Mouse (Mus musculus): ENCODE results near the gene Mecom. TPM values are rescaled to one million over a fixed set of nuclear protein-coding genes. Genes with fewer than 3 reads are reported as not detected.

Mecom gene
- polyA plus RNA-seq, 1 experiment from 2014 or later: 217 TPM

DNA sequence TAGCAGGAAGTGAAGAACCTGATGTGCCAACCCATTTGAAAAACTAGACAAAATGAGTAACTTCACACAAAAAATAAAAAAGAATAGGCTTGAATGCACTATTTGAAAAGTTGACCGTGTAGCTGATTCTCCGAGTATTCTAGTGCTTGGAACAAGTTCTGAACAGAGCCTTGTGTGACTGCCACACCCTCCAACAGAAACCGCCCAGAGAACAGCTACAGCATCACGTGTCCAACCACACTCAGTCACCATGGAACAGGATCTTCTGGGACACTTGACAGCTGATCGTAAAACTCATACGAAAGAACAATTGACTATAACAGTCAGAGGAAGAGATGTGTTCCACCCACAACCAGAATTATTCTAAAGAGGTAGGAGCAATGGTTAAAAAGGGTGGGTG is 215.5 kb downstream of the Mecom start:
- Histone ChIP-seq H3K9me3 (replicated peaks) (no peaks in the 10 kb centered on the region), H3K27ac (no peak overlapping the region), H3K36me3 (no peaks in the 10 kb centered on the region), H3K27me3 (ENCODE audit: low read depth, poor library complexity, severe bottlenecking) (no peaks in the 10 kb centered on the region), H3K4me1 (peaks cover 8% of the 10 kb centered on the region; the same call in 1 of the 2 replicates), H3K4me3 (no peak overlapping the region)
- WGBS: 91% methylated on average over 6 of the region's 6 CpGs
- DNase-seq (ENCODE audit: low spot score): no peak

DNA sequence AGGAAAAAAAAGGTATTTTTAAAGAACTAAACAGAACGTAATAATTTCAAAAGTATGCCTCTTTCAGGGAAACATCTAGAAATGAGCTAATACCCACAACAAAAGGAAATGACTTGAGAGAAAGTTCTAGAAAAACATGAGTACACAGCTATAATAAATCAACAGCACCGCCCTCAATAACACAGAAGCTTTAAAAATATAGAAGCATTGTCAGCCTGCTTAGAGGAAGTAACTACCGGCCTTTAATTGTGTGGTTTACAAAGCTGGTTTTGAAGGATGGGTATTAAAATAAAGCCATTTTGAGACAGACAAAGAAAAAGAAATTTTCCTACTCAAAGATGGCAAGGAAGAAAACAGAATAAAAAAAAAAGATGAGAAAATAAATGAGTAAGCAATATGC is 217.3 kb downstream of the Mecom start:
- Histone ChIP-seq H3K4me1 (peaks cover 8% of the 10 kb centered on the region; the same call in 1 of the 2 replicates), H3K27ac (no peak overlapping the region), H3K27me3 (ENCODE audit: low read depth, poor library complexity, severe bottlenecking) (no peaks in the 10 kb centered on the region), H3K4me3 (no peak overlapping the region), H3K9me3 (replicated peaks) (no peaks in the 10 kb centered on the region), H3K36me3 (no peaks in the 10 kb centered on the region)
- 91% methylated on average over 3 of the region's 3 CpGs for WGBS
- no peak for DNase-seq (ENCODE audit: low spot score)

DNA sequence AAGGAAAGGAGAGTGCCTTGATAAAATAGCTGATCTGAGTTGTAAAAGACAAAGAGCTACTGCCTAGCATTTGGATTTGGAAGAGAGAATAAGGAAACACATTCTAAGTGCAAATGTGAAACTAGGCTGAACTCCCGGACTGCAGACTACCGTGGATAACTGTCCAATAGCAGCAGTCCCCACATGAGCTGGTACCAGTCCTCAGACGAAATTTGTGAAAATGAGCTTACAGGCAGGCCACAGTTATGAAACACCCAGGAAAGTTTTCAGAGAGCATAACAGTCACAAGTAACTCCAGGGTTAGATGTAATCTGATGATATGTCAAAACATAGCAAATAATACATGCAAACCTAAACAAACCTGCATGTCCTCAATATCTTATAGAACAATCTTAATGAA is 217.8 kb downstream of the Mecom start:
- H3K4me3 ChIP-seq: no peak overlapping the region
- WGBS: 79% methylated on average over 3 of the region's 3 CpGs
- no peaks in the 10 kb centered on the region for H3K9me3 ChIP-seq (replicated peaks)
- no peaks in the 10 kb centered on the region for H3K36me3 ChIP-seq
- no peak for DNase-seq (ENCODE audit: low spot score)
- no peaks in the 10 kb centered on the region for H3K27me3 ChIP-seq (ENCODE audit: low read depth, poor library complexity, severe bottlenecking)
- no peak overlapping the region for H3K27ac ChIP-seq
- H3K4me1 ChIP-seq: peaks cover 8% of the 10 kb centered on the region; the same call in 1 of the 2 replicates

DNA sequence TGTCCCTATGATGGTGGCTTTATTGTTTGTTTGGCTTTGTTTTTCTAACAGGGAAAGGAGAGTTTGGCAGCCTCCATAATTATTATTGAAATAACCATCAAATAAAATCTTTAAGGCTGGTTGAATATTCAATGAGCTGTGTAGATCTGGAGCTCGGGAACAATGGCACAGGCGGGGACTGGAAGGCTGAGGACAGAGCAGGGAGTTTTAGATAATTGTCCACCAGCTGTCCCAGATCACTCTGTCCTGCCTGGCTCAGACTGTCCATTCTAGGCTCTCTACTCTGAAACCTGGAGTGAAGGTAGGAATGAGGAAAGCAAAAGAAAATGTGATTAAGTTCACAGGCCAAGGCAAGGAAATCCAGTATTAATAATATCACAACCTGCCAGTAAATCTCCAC is 232.9 kb downstream of the Mecom start:
- Histone ChIP-seq H3K36me3 (peaks cover 17% of the 10 kb centered on the region), H3K4me1 (peaks cover 41% of the 10 kb centered on the region), H3K27ac (no peak overlapping the region; the same call in 1 of the 2 replicates), H3K4me3 (no peak overlapping the region), H3K27me3 (ENCODE audit: low read depth, poor library complexity, severe bottlenecking) (no peaks in the 10 kb centered on the region), H3K9me3 (replicated peaks) (no peaks in the 10 kb centered on the region)
- DNase-seq (ENCODE audit: low spot score): peak; percentile 7
- WGBS: 72% methylated on average over 2 of the region's 2 CpGs

DNA sequence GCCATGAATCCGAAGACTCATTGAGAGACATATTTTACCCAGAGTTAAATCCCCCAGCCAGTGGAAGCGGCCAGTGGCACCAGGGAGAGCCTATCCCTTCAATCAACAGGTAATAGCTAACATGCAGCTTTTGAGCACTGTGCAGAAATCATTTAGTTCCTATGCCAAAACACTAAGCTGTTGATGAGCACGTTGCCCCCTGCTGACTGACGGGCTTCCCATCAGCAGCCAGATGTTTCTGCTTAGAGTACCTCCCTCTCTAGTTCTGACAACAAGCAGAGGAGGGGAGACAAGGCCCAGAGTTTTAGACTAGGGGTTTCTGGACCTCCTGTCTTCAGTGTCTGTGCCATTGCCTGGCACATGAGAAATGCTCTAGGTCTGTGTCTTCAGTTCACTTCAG is 239.7 kb downstream of the Mecom start:
- H3K4me3 ChIP-seq: no peak overlapping the region
- no peak overlapping the region; the same call in 1 of the 2 replicates for H3K27ac ChIP-seq
- peak; percentile 37 for DNase-seq (ENCODE audit: low spot score)
- no peaks in the 10 kb centered on the region for H3K9me3 ChIP-seq (replicated peaks)
- 23% methylated on average over 4 of the region's 4 CpGs for WGBS
- 0 out of 2 replicates have a peak, but pooled peaks cover 5% of the 10 kb centered on the region for H3K36me3 ChIP-seq
- H3K27me3 ChIP-seq (ENCODE audit: low read depth, poor library complexity, severe bottlenecking): no peaks in the 10 kb centered on the region
- peaks cover 53% of the 10 kb centered on the region for H3K4me1 ChIP-seq

DNA sequence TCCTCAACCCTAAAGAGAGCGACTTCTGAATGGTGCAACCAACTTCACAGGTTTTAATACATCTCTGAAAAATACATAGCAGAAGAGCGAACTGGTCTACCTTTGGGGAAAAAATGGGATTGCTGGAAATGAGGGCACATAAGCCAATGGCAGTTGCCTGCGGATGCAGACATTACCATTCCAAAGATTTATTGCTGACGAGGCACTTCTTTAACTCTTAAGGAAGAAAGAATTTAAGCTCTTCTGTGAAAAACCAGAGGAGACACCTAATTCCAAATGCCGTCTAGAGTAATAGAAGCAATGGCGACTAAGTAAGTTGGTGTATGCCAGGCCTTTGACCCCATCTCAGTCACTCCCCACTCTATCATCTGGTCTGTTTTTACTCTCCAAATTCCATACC is 240.2 kb downstream of the Mecom start:
- 62% methylated on average over 6 of the region's 6 CpGs for WGBS
- 0 out of 2 replicates have a peak, but pooled peaks cover 5% of the 10 kb centered on the region for H3K36me3 ChIP-seq

DNA sequence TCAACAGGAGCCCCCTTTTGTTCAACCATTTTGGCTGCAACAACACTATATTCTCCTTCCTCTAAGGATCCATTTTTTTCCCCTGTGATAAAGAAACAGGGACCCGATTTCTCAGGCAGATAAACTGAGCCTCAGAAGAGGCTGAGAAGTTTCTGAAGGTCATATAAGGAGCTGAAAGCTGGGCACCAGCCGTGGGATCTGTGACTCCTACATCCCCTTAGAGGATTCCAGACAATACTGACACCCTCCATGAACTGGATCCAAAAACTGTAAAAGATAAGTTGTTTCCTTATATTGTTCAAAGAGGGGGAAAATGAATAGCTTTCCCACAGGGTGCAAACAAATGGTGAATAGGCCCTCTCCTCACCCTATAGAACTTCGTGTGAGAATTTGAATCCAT is 241.7 kb downstream of the Mecom start:
- Histone ChIP-seq H3K27ac (peak overlapping the region; percentile 43; the same call in 1 of the 2 replicates), H3K4me3 (no peak overlapping the region)
- 71% methylated on average over 3 of the region's 3 CpGs for WGBS

More for the DNA sequence above, 240.2 kb downstream of the Mecom start:
- no peak overlapping the region; the same call in 1 of the 2 replicates for H3K27ac ChIP-seq
- DNase-seq (ENCODE audit: low spot score): peak; percentile 9
- no peaks in the 10 kb centered on the region for H3K9me3 ChIP-seq (replicated peaks)
- no peak overlapping the region for H3K4me3 ChIP-seq
- H3K27me3 ChIP-seq (ENCODE audit: low read depth, poor library complexity, severe bottlenecking): no peaks in the 10 kb centered on the region
- H3K4me1 ChIP-seq: peaks cover 56% of the 10 kb centered on the region

DNA sequence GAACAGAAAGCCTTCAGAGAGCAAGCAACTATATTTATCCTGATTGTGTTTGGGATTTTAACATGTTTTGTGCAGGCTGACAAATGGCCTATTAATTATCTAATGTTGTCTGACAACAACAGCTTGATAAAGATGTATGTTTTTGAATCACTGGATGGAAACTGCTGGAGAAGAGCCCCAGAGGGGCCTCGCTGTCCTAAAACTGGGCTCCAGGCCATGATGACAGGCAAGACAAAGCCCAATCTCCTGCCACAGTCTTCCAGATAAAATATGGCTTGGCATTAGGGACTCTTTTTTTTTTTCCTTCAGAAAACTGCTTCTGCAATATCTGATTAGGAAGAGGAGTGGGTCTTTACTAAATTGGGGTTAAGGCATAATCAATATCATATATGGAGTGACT is 248.3 kb downstream of the Mecom start:
- H3K9me3 ChIP-seq (replicated peaks): no peaks in the 10 kb centered on the region
- H3K27me3 ChIP-seq (ENCODE audit: low read depth, poor library complexity, severe bottlenecking): no peaks in the 10 kb centered on the region
- H3K27ac ChIP-seq: 0 out of 2 replicates have a peak overlapping the region, but pooled peaks have one; percentile 56
- H3K36me3 ChIP-seq: no peaks in the 10 kb centered on the region
- no peak for DNase-seq (ENCODE audit: low spot score)
- WGBS: 57% methylated on average over 1 of the region's 1 CpGs
- H3K4me1 ChIP-seq: peaks cover 85% of the 10 kb centered on the region
- H3K4me3 ChIP-seq: no peak overlapping the region

More for the DNA sequence above, 241.7 kb downstream of the Mecom start:
- H3K9me3 ChIP-seq (replicated peaks): no peaks in the 10 kb centered on the region
- H3K36me3 ChIP-seq: no peaks in the 10 kb centered on the region
- DNase-seq (ENCODE audit: low spot score): peak; percentile 1
- peaks cover 69% of the 10 kb centered on the region for H3K4me1 ChIP-seq
- H3K27me3 ChIP-seq (ENCODE audit: low read depth, poor library complexity, severe bottlenecking): no peaks in the 10 kb centered on the region

DNA sequence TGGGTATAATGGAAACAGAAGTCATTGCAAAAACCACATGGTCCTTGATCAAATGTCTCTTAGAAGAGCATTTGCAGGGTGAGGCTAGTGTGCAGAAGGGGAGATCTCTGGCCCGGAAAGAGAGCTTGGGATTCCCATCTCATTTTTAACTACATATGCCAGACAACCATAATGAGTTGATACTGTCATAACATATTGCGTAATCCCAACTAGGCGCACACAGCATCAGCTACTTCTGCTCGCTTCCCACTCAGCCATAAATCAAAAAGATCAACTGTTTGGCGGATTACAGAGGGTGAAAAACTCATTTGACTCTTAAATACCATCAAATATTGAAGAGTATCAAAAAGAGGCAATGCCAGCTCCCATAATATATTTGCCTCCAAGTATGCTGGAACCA is 253.4 kb downstream of the Mecom start:
- 93% methylated on average over 5 of the region's 5 CpGs for WGBS
- Histone ChIP-seq H3K36me3 (no peaks in the 10 kb centered on the region), H3K4me1 (peaks cover 50% of the 10 kb centered on the region), H3K27ac (no peak overlapping the region), H3K27me3 (ENCODE audit: low read depth, poor library complexity, severe bottlenecking) (no peaks in the 10 kb centered on the region), H3K4me3 (no peak overlapping the region), H3K9me3 (replicated peaks) (no peaks in the 10 kb centered on the region)
- DNase-seq (ENCODE audit: low spot score): no peak

DNA sequence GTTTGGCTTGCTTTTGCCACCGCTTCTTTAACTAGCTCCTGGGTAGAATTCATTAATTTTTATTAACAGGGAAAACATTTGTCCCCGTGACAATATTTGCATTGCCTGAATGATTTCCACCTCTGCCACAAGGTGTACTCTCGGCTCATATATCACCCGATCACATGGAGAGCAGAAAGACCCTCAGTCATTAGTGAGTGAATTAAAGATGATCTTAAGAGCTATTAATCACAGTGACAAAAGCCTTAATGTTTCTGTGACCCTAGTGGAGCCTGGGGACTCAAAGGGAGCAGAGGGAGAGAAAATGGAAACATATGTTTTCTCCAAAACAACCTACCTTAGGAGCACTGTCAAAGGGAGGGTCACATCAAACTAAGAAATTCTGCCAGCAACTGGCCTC is 261.3 kb downstream of the Mecom start:
- H3K9me3 ChIP-seq (replicated peaks): no peaks in the 10 kb centered on the region
- no peaks in the 10 kb centered on the region for H3K36me3 ChIP-seq
- no peaks in the 10 kb centered on the region for H3K27me3 ChIP-seq (ENCODE audit: low read depth, poor library complexity, severe bottlenecking)
- 12% methylated on average over 4 of the region's 4 CpGs for WGBS
- DNase-seq (ENCODE audit: low spot score): peak; percentile 43
- peaks cover 68% of the 10 kb centered on the region for H3K4me1 ChIP-seq
- H3K27ac ChIP-seq: 0 out of 2 replicates have a peak overlapping the region, but pooled peaks have one; percentile 51
- no peak overlapping the region for H3K4me3 ChIP-seq

DNA sequence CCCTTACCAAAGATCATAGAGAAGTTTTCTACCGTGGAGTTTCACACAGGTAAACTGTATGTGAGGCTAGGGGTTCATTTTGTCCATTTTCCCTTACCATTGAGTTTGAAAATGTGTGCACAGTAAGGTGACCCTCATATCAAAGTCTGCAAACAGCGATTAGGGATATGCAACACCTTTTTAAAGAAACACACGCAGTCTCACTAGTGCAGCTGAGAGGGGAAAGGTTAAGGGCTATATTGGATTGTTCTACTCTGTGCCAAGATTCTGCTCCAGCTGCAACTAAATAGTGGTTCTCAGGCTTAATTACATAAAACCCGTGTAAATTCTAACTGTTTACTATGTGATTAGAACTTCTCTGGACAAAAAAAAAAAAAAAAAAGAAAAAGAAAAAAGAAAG is 263.7 kb downstream of the Mecom start:
- Histone ChIP-seq H3K9me3 (replicated peaks) (no peaks in the 10 kb centered on the region), H3K27ac (peak overlapping the region; percentile 39; the same call in 1 of the 2 replicates), H3K36me3 (no peaks in the 10 kb centered on the region), H3K4me3 (no peak overlapping the region), H3K27me3 (ENCODE audit: low read depth, poor library complexity, severe bottlenecking) (no peaks in the 10 kb centered on the region), H3K4me1 (peaks cover 58% of the 10 kb centered on the region)
- WGBS: 64% methylated on average over 4 of the region's 4 CpGs
- peak; percentile 24 for DNase-seq (ENCODE audit: low spot score)

DNA sequence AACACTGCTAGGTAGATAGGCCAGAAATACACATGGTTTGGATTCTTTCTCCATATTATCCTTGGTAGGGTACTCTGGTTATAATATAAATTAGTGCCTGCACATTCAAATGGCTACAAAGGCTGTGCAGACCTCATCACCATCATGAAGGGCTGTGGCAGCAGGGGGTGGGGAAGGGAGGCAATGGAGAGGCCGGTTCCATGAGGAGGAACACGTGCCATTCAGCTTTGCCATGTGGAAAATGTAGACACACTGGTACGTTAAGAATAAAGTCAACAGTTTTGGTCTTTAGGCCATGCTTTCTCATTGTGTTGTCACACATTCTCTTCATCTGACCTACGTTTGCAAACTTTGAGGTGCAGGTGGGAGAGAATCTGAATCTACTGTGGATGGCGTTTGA is 264.2 kb downstream of the Mecom start:
- no peaks in the 10 kb centered on the region for H3K9me3 ChIP-seq (replicated peaks)
- DNase-seq (ENCODE audit: low spot score): peak; percentile 20
- H3K36me3 ChIP-seq: no peaks in the 10 kb centered on the region
- no peak overlapping the region for H3K4me3 ChIP-seq
- peaks cover 59% of the 10 kb centered on the region for H3K4me1 ChIP-seq
- peak overlapping the region; percentile 39; the same call in 1 of the 2 replicates for H3K27ac ChIP-seq
- H3K27me3 ChIP-seq (ENCODE audit: low read depth, poor library complexity, severe bottlenecking): no peaks in the 10 kb centered on the region
- WGBS: 87% methylated on average over 5 of the region's 5 CpGs

DNA sequence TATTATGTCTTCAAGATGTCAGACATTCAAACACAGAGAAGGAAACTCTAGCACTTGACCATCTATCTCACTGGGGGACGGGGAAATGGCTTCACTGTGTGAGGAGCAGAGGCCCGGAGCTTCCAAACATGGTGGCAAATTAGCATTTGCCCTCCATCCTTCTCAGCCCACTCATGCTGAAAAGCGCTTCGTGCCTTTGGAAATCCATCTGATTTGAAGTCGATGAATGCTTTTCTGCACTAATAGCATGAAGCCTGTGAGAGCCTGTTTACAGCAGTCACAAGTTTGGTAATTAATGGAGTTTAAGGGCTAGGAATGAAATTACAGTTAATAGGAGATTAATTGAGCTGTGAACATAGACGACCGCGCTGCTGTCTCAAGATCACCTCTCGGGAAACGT is 270.2 kb downstream of the Mecom start:
- Histone ChIP-seq H3K36me3 (no peaks in the 10 kb centered on the region), H3K27ac (peak overlapping the region; percentile 23; the same call in 1 of the 2 replicates), H3K27me3 (ENCODE audit: low read depth, poor library complexity, severe bottlenecking) (no peaks in the 10 kb centered on the region), H3K9me3 (replicated peaks) (no peaks in the 10 kb centered on the region), H3K4me3 (no peak overlapping the region), H3K4me1 (peaks cover 19% of the 10 kb centered on the region)
- DNase-seq (ENCODE audit: low spot score): no peak
- WGBS: 86% methylated on average over 10 of the region's 10 CpGs

DNA sequence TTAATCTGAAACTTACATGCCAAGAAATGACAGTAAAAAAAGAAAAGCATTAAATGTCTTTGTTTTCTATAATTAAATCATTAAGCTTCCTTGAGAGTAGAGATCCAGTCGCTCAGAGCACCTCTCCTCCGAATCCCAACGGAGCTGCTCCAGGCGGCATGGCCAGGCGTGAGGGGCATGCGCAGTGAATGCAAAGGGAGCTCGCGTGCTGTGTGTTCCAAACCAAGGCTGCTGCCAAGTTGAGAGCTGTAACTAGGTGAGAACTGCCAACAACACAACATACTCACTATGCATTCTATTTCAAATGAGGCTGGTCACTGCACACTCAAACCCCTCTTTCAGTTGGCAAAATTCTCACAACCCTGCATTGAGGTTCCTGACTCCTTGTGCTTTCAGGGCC is 271.7 kb downstream of the Mecom start:
- peaks cover 15% of the 10 kb centered on the region for H3K4me1 ChIP-seq
- H3K27ac ChIP-seq: 0 out of 2 replicates have a peak overlapping the region, but pooled peaks have one; percentile 37
- H3K9me3 ChIP-seq (replicated peaks): no peaks in the 10 kb centered on the region
- 96% methylated on average over 8 of the region's 8 CpGs for WGBS
- H3K4me3 ChIP-seq: no peak overlapping the region
- DNase-seq (ENCODE audit: low spot score): no peak
- H3K36me3 ChIP-seq: no peaks in the 10 kb centered on the region
- H3K27me3 ChIP-seq (ENCODE audit: low read depth, poor library complexity, severe bottlenecking): no peaks in the 10 kb centered on the region

Measured in limb, embryonic 10.5 days (tissue).